Mouse (Mus musculus) gastrocnemius, postnatal 4 days (tissue): Measurements from ENCODE around the gene Gm4064. TPM values are rescaled to one million over a fixed set of nuclear protein-coding genes. Genes with fewer than 3 reads are reported as not detected.
"Not testable (repeated sequence)": the region's sequence is repeated elsewhere in the genome, so short reads cannot be mapped to it uniquely, and the experiment has no call there.

ENCODE experiments used
- DNase-seq, 2 experiments: peaks; one replicate each; pipeline ENCODE4 v3.0.0; 2021 to 2022; ENCODE audit warnings: low spot score in 2 of 2, mixed read lengths in 2 of 2
- long read RNA-seq, 2 experiments: library from polyadenylated mRNA; stranded (forward); transcript quantifications; one replicate each; pipeline ENCODE4 v2.0.0; 2021
- total RNA-seq, 2 experiments: library from RNA; stranded (reverse); gene quantifications; 2 replicates each; pipeline ENCODE4 v1.2.3; 2021

Gene Gm4064
- not detected for total RNA-seq
- long read RNA-seq, experiment 1, result 0 reads
- long read RNA-seq, experiment 2, result 0 reads

- not testable (repeated sequence) for DNase-seq
Measured at GRCm38 (mm10) chrY:2796105-2796504, at the start of gene Gm4064. Gm4064 (minus strand) TSS chrY:2796205.

- DNase-seq, result not testable (repeated sequence)
Measured at GRCm38 (mm10) chrY:2830380-2830779, 34.4 kb upstream of the Gm4064 start, which contains the start of the genes Rbmy and Gm10256. Rbmy (plus strand) TSS chrY:2830680. Gm10256 (plus strand) TSS chrY:2830699.

Other genes with a start within 250 kb of the Gm4064 start
- not detected for gene H2al2c, start 197.1 kb downstream of the Gm4064 start, total RNA-seq
- not detected for gene Sry, start 132.5 kb downstream of the Gm4064 start, total RNA-seq
- not detected for gene H2al2b, start 75.5 kb downstream of the Gm4064 start, total RNA-seq
- not detected for gene Rbmy, start 34.5 kb upstream of the Gm4064 start, total RNA-seq
- gene Gm10256, start 34.5 kb upstream of the Gm4064 start, total RNA-seq, result not detected
- not detected for gene Gm10352, start 104.8 kb upstream of the Gm4064 start, total RNA-seq
- not detected for gene Gm29289, start 136.4 kb upstream of the Gm4064 start, total RNA-seq